Mouse (Mus musculus) CH12.LX (cell line): ENCODE measurements around the gene Malrd1. TPM values are rescaled to one million over a fixed set of nuclear protein-coding genes. Genes with fewer than 3 reads are reported as not detected.

ENCODE experiments used
- DNase-seq: peaks from one replicate; pipeline ENCODE4 v3.0.0-alpha.2; 2013; ENCODE audit errors: extremely low read depth
- H3K27ac ChIP-seq: 2 replicates; pipeline ENCODE4 v1.5.1; 2012; ENCODE audit warnings: low read depth, mild to moderate bottlenecking, control low read depth, moderate library complexity; ENCODE audit not compliant: insufficient read depth
- H3K27me3 ChIP-seq: replicated peaks from 2 replicates; pipeline ENCODE3; 2012; ENCODE audit warnings: inconsistent platforms
- H3K36me3 ChIP-seq, 2 experiments: replicated peaks in 1 of 2; 2 replicates each; pipeline versions ENCODE3 to v1.6.1; 2012; ENCODE audit warnings: inconsistent platforms in 1 of 2, low read length in 1 of 2, mild to moderate bottlenecking in 1 of 2, mixed read lengths in 1 of 2, moderate library complexity in 1 of 2; ENCODE audit not compliant: control insufficient read depth in 1 of 2, insufficient read depth in 1 of 2
- H3K4me1 ChIP-seq, 2 experiments: 2 replicates each; pipeline ENCODE4 v1.6.1; 2012; ENCODE audit warnings: inconsistent platforms in 1 of 2, moderate library complexity in 1 of 2; ENCODE audit not compliant: insufficient read depth in 2 of 2, control insufficient read depth in 1 of 2
- H3K4me2 ChIP-seq: 2 replicates; pipeline ENCODE4 v1.6.1; 2012; ENCODE audit warnings: low read depth, mild to moderate bottlenecking, control low read depth; ENCODE audit not compliant: poor library complexity, insufficient read depth, severe bottlenecking
- H3K4me3 ChIP-seq, 3 experiments: fragments of 150-350 bp in 1 of 3; sonication (generic) in 1 of 3; replicated peaks in 1 of 3; 2 replicates each; pipeline versions ENCODE3 to v1.5.1; 2011 to 2012; ENCODE audit warnings: low read depth in 2 of 3, low read length in 2 of 3, mild to moderate bottlenecking in 2 of 3, moderate library complexity in 2 of 3, control low read depth in 1 of 3, improper control_type of control experiment in 1 of 3, inconsistent platforms in 1 of 3, mixed read lengths in 1 of 3; ENCODE audit not compliant: poor library complexity in 1 of 3
- H3K79me2 ChIP-seq: replicated peaks from 2 replicates; pipeline ENCODE4 v1.6.1; 2012; ENCODE audit warnings: mild to moderate bottlenecking, moderate library complexity; ENCODE audit not compliant: control insufficient read depth, poor library complexity, insufficient read depth, severe bottlenecking; ENCODE audit errors: extremely low read depth
- H3K9ac ChIP-seq: 2 replicates; pipeline ENCODE4 v1.6.1; 2012; ENCODE audit warnings: low read depth, mild to moderate bottlenecking, control low read depth, moderate library complexity; ENCODE audit not compliant: insufficient read depth
- H3K9me3 ChIP-seq: replicated peaks from 2 replicates; pipeline ENCODE3; 2012; ENCODE audit warnings: low read length, inconsistent platforms, mixed read lengths
- BHLHE40 ChIP-seq: IDR thresholded peaks from 2 replicates; pipeline ENCODE4 v1.6.1; 2011; ENCODE audit warnings: mild to moderate bottlenecking, low read depth, low read length, improper control_type of control experiment
- CHD1 ChIP-seq: IDR thresholded peaks from 2 replicates; pipeline ENCODE4 v1.6.1; 2012; ENCODE audit warnings: low read depth, low read length, improper control_type of control experiment, inconsistent platforms
- CTCF ChIP-seq, 2 experiments: IDR thresholded peaks in 1 of 2; conservative IDR thresholded peaks in 1 of 2; 2 replicates each; pipeline ENCODE4 v1.5.1; 2011 to 2012; ENCODE audit warnings: low read depth in 2 of 2, low read length in 2 of 2, improper control_type of control experiment in 1 of 2, inconsistent platforms in 1 of 2, mild to moderate bottlenecking in 1 of 2, moderate library complexity in 1 of 2
- E2F4 ChIP-seq: IDR thresholded peaks from 2 replicates; pipeline ENCODE4 v1.6.1; 2011; ENCODE audit warnings: low read depth, low read length, improper control_type of control experiment; ENCODE audit not compliant: insufficient replicate concordance
- ETS1 ChIP-seq: conservative IDR thresholded peaks from 2 replicates; pipeline ENCODE4 v1.6.1; 2012; ENCODE audit warnings: low read depth, mild to moderate bottlenecking, inconsistent platforms, low read length, improper control_type of control experiment, moderate library complexity
- GABPA ChIP-seq: IDR thresholded peaks from 2 replicates; pipeline ENCODE4 v1.6.1; 2012; ENCODE audit warnings: low read depth, low read length, improper control_type of control experiment, inconsistent platforms; ENCODE audit not compliant: insufficient replicate concordance
- HCFC1 ChIP-seq: IDR thresholded peaks from 2 replicates; pipeline ENCODE4 v1.6.1; 2012; ENCODE audit warnings: low read depth, mild to moderate bottlenecking, inconsistent platforms, low read length, improper control_type of control experiment
- IRF4 ChIP-seq: IDR thresholded peaks from 2 replicates; pipeline ENCODE4 v1.6.1; 2014; ENCODE audit warnings: low read depth, mild to moderate bottlenecking, inconsistent platforms, low read length, improper control_type of control experiment
- KAT2A ChIP-seq: IDR thresholded peaks from 2 replicates; pipeline ENCODE4 v1.6.1; 2012; ENCODE audit warnings: low read length, improper control_type of control experiment, inconsistent platforms; ENCODE audit not compliant: insufficient replicate concordance
- MAX ChIP-seq: IDR thresholded peaks from 2 replicates; pipeline ENCODE4 v1.6.1; 2011; ENCODE audit warnings: low read length, improper control_type of control experiment
- NELFE ChIP-seq: IDR thresholded peaks from 2 replicates; pipeline ENCODE4 v1.6.1; 2011; ENCODE audit warnings: low read depth, low read length, improper control_type of control experiment
- POLR2AphosphoS2 ChIP-seq: IDR thresholded peaks from 2 replicates; pipeline ENCODE4 v1.6.1; 2011; ENCODE audit warnings: low read depth, low read length, improper control_type of control experiment
- RAD21 ChIP-seq: IDR thresholded peaks from 2 replicates; pipeline ENCODE4 v1.6.1; 2011; ENCODE audit warnings: low read depth, mild to moderate bottlenecking, low read length, improper control_type of control experiment, moderate library complexity
- RCOR1 ChIP-seq: conservative IDR thresholded peaks from 2 replicates; pipeline ENCODE4 v1.6.1; 2012; ENCODE audit warnings: low read depth, mild to moderate bottlenecking, inconsistent platforms, low read length, improper control_type of control experiment
- UBTF ChIP-seq: IDR thresholded peaks from 2 replicates; pipeline ENCODE4 v1.6.1; 2012; ENCODE audit warnings: low read depth, mild to moderate bottlenecking, inconsistent platforms, low read length, improper control_type of control experiment, moderate library complexity
- USF1 ChIP-seq: IDR thresholded peaks from 2 replicates; pipeline ENCODE4 v1.6.1; 2014; ENCODE audit warnings: low read depth, mild to moderate bottlenecking, inconsistent platforms, low read length, improper control_type of control experiment
- USF2 ChIP-seq: conservative IDR thresholded peaks from 2 replicates; pipeline ENCODE4 v1.6.1; 2011; ENCODE audit warnings: low read depth, low read length, improper control_type of control experiment
- ZC3H11A ChIP-seq: IDR thresholded peaks from 2 replicates; pipeline ENCODE4 v1.6.1; 2012; ENCODE audit warnings: low read depth, mild to moderate bottlenecking, inconsistent platforms, low read length, improper control_type of control experiment
- ZKSCAN1 ChIP-seq: IDR thresholded peaks from 2 replicates; pipeline ENCODE4 v1.6.1; 2012; ENCODE audit warnings: low read depth, inconsistent platforms, low read length, improper control_type of control experiment, borderline replicate concordance
- dilution Hi-C: fragments of 300-500 bp; cut with MboI; formaldehyde crosslinking; loops from 2 replicates; pipeline ENCODE4 v1.14.3; 2020; ENCODE audit warnings: low sequenced_read_pairs; ENCODE audit not compliant: extremely low pct_unique_long_range_greater_than_20kb, extremely low pct_ligation_motif_present
- in situ Hi-C: fragments of 300-500 bp; cut with MboI; formaldehyde crosslinking; loops from 3 replicates; pipeline ENCODE4 v1.14.3; 2019; ENCODE audit warnings: low sequenced_read_pairs, low pct_ligation_motif_present, low pct_unique_long_range_greater_than_20kb, mixed read lengths
- polyA plus RNA-seq: library from polyadenylated mRNA; unstranded; fragments of >175 nt; gene quantifications from 2 replicates; pipeline ENCODE4 v1.2.1, GENCODE M21; 2012; ENCODE audit warnings: low read depth; ENCODE audit not compliant: insufficient read length
- total RNA-seq, 2 experiments: library from RNA; depleted of rRNA; stranded (reverse); fragments of 300-350 nt in 1 of 2; fragments of >200 nt in 1 of 2; gene quantifications; 2 replicates each; pipeline ENCODE4 v1.2.3; 2012 to 2014

Gene Malrd1
- total and polyA plus RNA-seq, 3 experiments = not detected

DNA sequence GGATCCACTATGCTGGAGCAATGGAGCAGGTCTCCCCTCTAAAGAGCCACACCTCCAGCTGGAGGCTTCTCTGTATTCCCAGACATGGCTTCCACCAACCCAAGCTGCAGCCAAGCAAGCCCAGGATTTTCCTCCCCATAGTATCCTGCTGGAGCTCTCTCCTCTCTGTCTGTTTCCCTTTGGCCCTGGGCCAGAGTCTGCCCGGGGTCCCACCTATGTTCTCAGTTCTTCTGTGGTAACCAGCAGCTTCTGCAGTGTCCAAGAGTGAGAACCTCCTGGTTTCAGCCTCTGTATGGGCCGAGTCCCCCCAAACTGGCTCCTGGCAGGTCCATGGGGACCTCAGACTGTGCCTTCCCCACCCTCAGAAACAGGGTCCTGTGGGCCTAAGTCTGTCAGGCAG is 587.1 kb downstream of the Malrd1 start:
- H3K9me3 ChIP-seq = no peaks in the 10 kb centered on the region
- in situ Hi-C loops = no loop called here
- 0 out of 4 replicates have a peak, but pooled peaks cover 0 to 2% of the 10 kb centered on the region in 2 experiments for H3K4me1 ChIP-seq
- H3K9ac ChIP-seq = no peak overlapping the region
- no peaks in the 10 kb centered on the region for H3K79me2 ChIP-seq
- dilution Hi-C loops = no loop called here
- no peak overlapping the region for H3K4me2 ChIP-seq
- no peak for DNase-seq
- no peak overlapping the region for H3K4me3 ChIP-seq
- no peaks in the 10 kb centered on the region for H3K27me3 ChIP-seq
- no peaks in the 10 kb centered on the region for H3K36me3 ChIP-seq
- no peak overlapping the region for H3K27ac ChIP-seq
- TF ChIP-seq BHLHE40 = no peak
- TF ChIP-seq NELFE = no peak
- TF ChIP-seq USF2 = no peak
- no peak for TF ChIP-seq CTCF (conservative IDR thresholded peaks at IDR 0.05 in 1 of 2, IDR thresholded peaks at IDR 0.05 in 1 of 2; ENCODE audit: low read depth in 2 of 2, low read length in 2 of 2)
- no peak for TF ChIP-seq KAT2A
- no peak for TF ChIP-seq MAX
- TF ChIP-seq ZC3H11A = no peak
- TF ChIP-seq CHD1 = no peak
- TF ChIP-seq GABPA = no peak
- TF ChIP-seq RCOR1 = no peak
- no peak for TF ChIP-seq E2F4
- TF ChIP-seq POLR2AphosphoS2 = no peak
- TF ChIP-seq RAD21 = no peak
- no peak for TF ChIP-seq ZKSCAN1
- TF ChIP-seq IRF4 = no peak
- TF ChIP-seq, all 38 proteins: peak for 0

- Histone ChIP-seq H3K27ac (no peak overlapping the region), H3K4me1 (no peaks in the 10 kb centered on the region), H3K4me2 (no peak overlapping the region), H3K9ac (no peak overlapping the region), H3K79me2 (no peaks in the 10 kb centered on the region), H3K4me3 (no peak overlapping the region), H3K27me3 (no peaks in the 10 kb centered on the region), H3K9me3 (no peaks in the 10 kb centered on the region), H3K36me3 (no peaks in the 10 kb centered on the region)
- in situ Hi-C loops = no loop called here
- TF ChIP-seq CHD1 (no peak), ETS1 (no peak), HCFC1 (no peak), UBTF (no peak), USF1 (no peak)
- dilution Hi-C loops = no loop called here
- no peak for DNase-seq
These were observed 621.7 kb downstream of the Malrd1 start for GRCm38 (mm10) chr2:16147999-16148398.
